Mouse (Mus musculus) intestine, embryonic 15.5 days (tissue): ENCODE measurements around the gene Gm49361. TPM values are rescaled to one million over a fixed set of nuclear protein-coding genes. Genes with fewer than 3 reads are reported as not detected.
A peak's percentile ranks its signal among the peaks of the same experiment; 100 is the strongest.
"Not testable (repeated sequence)": the region's sequence is repeated elsewhere in the genome, so short reads cannot be mapped to it uniquely, and the experiment has no call there.

Experiments used
- ATAC-seq: fragments of 200-750 bp; cut with Nextera tagmentation; 2 replicates; pipeline ENCODE4 v1.8.0; 2017; ENCODE audit warnings: moderate TSS enrichment, moderate library complexity
- H3K27ac ChIP-seq: fragments of 300-500 bp; sonication (generic); 2 replicates; pipeline ENCODE4 v1.5.1; 2015; ENCODE audit warnings: mild to moderate bottlenecking, inconsistent platforms
- H3K27me3 ChIP-seq: fragments of 300-500 bp; sonication (generic); replicated peaks from 2 replicates; pipeline ENCODE4 v1.6.1; 2015; ENCODE audit warnings: inconsistent platforms
- H3K36me3 ChIP-seq: fragments of 300-500 bp; sonication (generic); 2 replicates; pipeline ENCODE4 v1.6.1; 2015; ENCODE audit warnings: inconsistent platforms
- H3K4me1 ChIP-seq: fragments of 300-500 bp; sonication (generic); replicated peaks from 2 replicates; pipeline ENCODE4 v1.6.1; 2015; ENCODE audit warnings: inconsistent platforms
- H3K4me2 ChIP-seq: fragments of 300-500 bp; sonication (generic); replicated peaks from 2 replicates; pipeline ENCODE4 v1.6.1; 2015; ENCODE audit warnings: mild to moderate bottlenecking, inconsistent platforms
- H3K4me3 ChIP-seq: fragments of 300-500 bp; sonication (generic); replicated peaks from 2 replicates; pipeline ENCODE4 v1.5.1; 2015; ENCODE audit warnings: inconsistent platforms
- H3K9ac ChIP-seq: fragments of 300-500 bp; sonication (generic); 2 replicates; pipeline ENCODE4 v1.6.1; 2015; ENCODE audit warnings: inconsistent platforms
- H3K9me3 ChIP-seq: fragments of 300-500 bp; sonication (generic); 2 replicates; pipeline ENCODE4 v1.6.1; 2016; ENCODE audit warnings: inconsistent platforms
- WGBS: fragments of 180-500 bp; shearing (Covaris S2); methylation state at CpG from one replicate; pipeline ENCODE4 v1.1.7; 2015; 5-methylcytosine and 5-hydroxymethylcytosine counted together
- polyA plus RNA-seq: library from polyadenylated mRNA; unstranded; fragments of >200 nt; fragmentation: Nextera tagmentation; extraction: Ambion mirVana; gene quantifications from 2 replicates; pipeline ENCODE4 v1.2.1, GENCODE M21; 2015

The Gm49361 gene
- polyA plus RNA-seq, 1 experiment from 2014 or later, result 0.05 TPM

- WGBS, result 63% methylated on average over 12 of the region's 12 CpGs
- Histone ChIP-seq H3K4me1 (peaks cover 3% of the 10 kb centered on the region), H3K36me3 (peaks cover 17% of the 10 kb centered on the region), H3K27me3 (no peaks in the 10 kb centered on the region), H3K4me3 (no peak overlapping the region), H3K9ac (no peak overlapping the region), H3K27ac (0 out of 2 replicates have a peak overlapping the region, but pooled peaks have one; percentile 54), H3K9me3 (no peaks in the 10 kb centered on the region), H3K4me2 (no peak overlapping the region)
- peak; percentile 91 for ATAC-seq
Measured at GRCm38 (mm10) chr14:57701915-57702477, 43.9 kb downstream of the Gm49361 start.

- H3K36me3 ChIP-seq, result peaks cover 28% of the 10 kb centered on the region
Measured at GRCm38 (mm10) chr14:57699461-57699970, 46.4 kb downstream of the Gm49361 start.

GRCm38 (mm10) chr14:57699016-57699415 lies 46.9 kb downstream of the Gm49361 start:
- Histone ChIP-seq H3K9me3 (no peaks in the 10 kb centered on the region), H3K27ac (no peak overlapping the region), H3K4me2 (no peak overlapping the region), H3K4me3 (no peak overlapping the region), H3K9ac (no peak overlapping the region), H3K4me1 (no peaks in the 10 kb centered on the region), H3K36me3 (peaks cover 28% of the 10 kb centered on the region), H3K27me3 (no peaks in the 10 kb centered on the region)
- ATAC-seq, result no peak
- 85% methylated on average over 10 of the region's 10 CpGs for WGBS

More at GRCm38 (mm10) chr14:57699461-57699970, 46.4 kb downstream of the Gm49361 start:
- Histone ChIP-seq H3K4me2 (no peak overlapping the region), H3K27ac (no peak overlapping the region), H3K4me3 (no peak overlapping the region), H3K4me1 (no peaks in the 10 kb centered on the region), H3K27me3 (no peaks in the 10 kb centered on the region), H3K9ac (no peak overlapping the region), H3K9me3 (no peaks in the 10 kb centered on the region)
- ATAC-seq, result no peak
- WGBS, result 94% methylated on average over 33 of the region's 33 CpGs

GRCm38 (mm10) chr14:57696066-57696465 lies 49.8 kb downstream of the Gm49361 start:
- Histone ChIP-seq H3K4me1 (no peaks in the 10 kb centered on the region), H3K9ac (no peak overlapping the region), H3K27me3 (no peaks in the 10 kb centered on the region), H3K4me3 (no peak overlapping the region), H3K4me2 (no peak overlapping the region), H3K9me3 (no peaks in the 10 kb centered on the region), H3K36me3 (peaks cover 38% of the 10 kb centered on the region), H3K27ac (no peak overlapping the region)
- WGBS, result 95% methylated on average over 15 of the region's 15 CpGs
- no peak for ATAC-seq

GRCm38 (mm10) chr14:57695550-57695949 lies 50.4 kb downstream of the Gm49361 start:
- H3K27ac ChIP-seq, result no peak overlapping the region
- no peak overlapping the region for H3K9ac ChIP-seq
- 92% methylated on average over 8 of the region's 8 CpGs for WGBS
- H3K36me3 ChIP-seq, result peaks cover 40% of the 10 kb centered on the region
- H3K9me3 ChIP-seq, result no peaks in the 10 kb centered on the region
- no peak overlapping the region for H3K4me2 ChIP-seq
- H3K4me1 ChIP-seq, result no peaks in the 10 kb centered on the region
- H3K27me3 ChIP-seq, result no peaks in the 10 kb centered on the region
- ATAC-seq, result no peak
- H3K4me3 ChIP-seq, result no peak overlapping the region

- no peak overlapping the region for H3K27ac ChIP-seq
- no peaks in the 10 kb centered on the region for H3K27me3 ChIP-seq
- H3K9me3 ChIP-seq, result no peaks in the 10 kb centered on the region
- H3K4me3 ChIP-seq, result no peak overlapping the region
- WGBS, result 85% methylated on average over 16 of the region's 16 CpGs
- no peak overlapping the region for H3K4me2 ChIP-seq
- no peaks in the 10 kb centered on the region for H3K4me1 ChIP-seq
- no peak for ATAC-seq
- peaks cover 28% of the 10 kb centered on the region for H3K36me3 ChIP-seq
- no peak overlapping the region for H3K9ac ChIP-seq
Measured at GRCm38 (mm10) chr14:57694246-57694645, 51.7 kb downstream of the Gm49361 start.

GRCm38 (mm10) chr14:57692517-57693130 lies 53.3 kb downstream of the Gm49361 start:
- Histone ChIP-seq H3K9ac (no peak overlapping the region), H3K4me1 (no peaks in the 10 kb centered on the region), H3K4me2 (no peak overlapping the region), H3K27ac (no peak overlapping the region), H3K4me3 (no peak overlapping the region), H3K9me3 (no peaks in the 10 kb centered on the region), H3K36me3 (peaks cover 28% of the 10 kb centered on the region), H3K27me3 (no peaks in the 10 kb centered on the region)
- 90% methylated on average over 17 of the region's 17 CpGs for WGBS
- ATAC-seq, result peak; percentile 47; the same call in 1 of the 2 replicates

GRCm38 (mm10) chr14:57691316-57691715 lies 54.6 kb downstream of the Gm49361 start:
- ATAC-seq, result no peak
- no peak overlapping the region for H3K27ac ChIP-seq
- H3K9me3 ChIP-seq, result no peaks in the 10 kb centered on the region
- no peak overlapping the region for H3K9ac ChIP-seq
- peaks cover 20% of the 10 kb centered on the region for H3K36me3 ChIP-seq
- 95% methylated on average over 24 of the region's 24 CpGs for WGBS
- H3K4me2 ChIP-seq, result no peak overlapping the region
- H3K4me3 ChIP-seq, result no peak overlapping the region
- H3K4me1 ChIP-seq, result no peaks in the 10 kb centered on the region
- H3K27me3 ChIP-seq, result no peaks in the 10 kb centered on the region

- no peak for ATAC-seq
- Histone ChIP-seq H3K4me3 (no peak overlapping the region), H3K9me3 (no peaks in the 10 kb centered on the region), H3K4me1 (no peaks in the 10 kb centered on the region), H3K36me3 (peaks cover 14% of the 10 kb centered on the region), H3K27me3 (no peaks in the 10 kb centered on the region), H3K4me2 (no peak overlapping the region), H3K27ac (no peak overlapping the region), H3K9ac (no peak overlapping the region)
- 93% methylated on average over 8 of the region's 8 CpGs for WGBS
Measured at GRCm38 (mm10) chr14:57690681-57691080, 55.2 kb downstream of the Gm49361 start.

GRCm38 (mm10) chr14:57688066-57688465 lies 57.8 kb downstream of the Gm49361 start:
- H3K27me3 ChIP-seq, H3K4me2 ChIP-seq, ATAC-seq, H3K9ac ChIP-seq, H3K4me3 ChIP-seq, H3K27ac ChIP-seq, H3K4me1 ChIP-seq, H3K9me3 ChIP-seq: not testable (repeated sequence)
- peaks cover 13% of the 10 kb centered on the region; the same call in 1 of the 2 replicates for H3K36me3 ChIP-seq
- 93% methylated on average over 7 of the region's 7 CpGs for WGBS

- no peaks in the 10 kb centered on the region for H3K9me3 ChIP-seq
- H3K4me2 ChIP-seq, result no peak overlapping the region
- ATAC-seq, result no peak
- H3K4me1 ChIP-seq, result no peaks in the 10 kb centered on the region
- no peak overlapping the region for H3K9ac ChIP-seq
- no peak overlapping the region for H3K4me3 ChIP-seq
- no peaks in the 10 kb centered on the region for H3K27me3 ChIP-seq
- H3K27ac ChIP-seq, result no peak overlapping the region
- peaks cover 13% of the 10 kb centered on the region; the same call in 1 of the 2 replicates for H3K36me3 ChIP-seq
- 82% methylated on average over 5 of the region's 5 CpGs for WGBS
Measured at GRCm38 (mm10) chr14:57687441-57687840, 58.5 kb downstream of the Gm49361 start.

GRCm38 (mm10) chr14:57686647-57687046 lies 59.3 kb downstream of the Gm49361 start:
- H3K9me3 ChIP-seq, result no peaks in the 10 kb centered on the region
- H3K4me2 ChIP-seq, result no peak overlapping the region
- 64% methylated on average over 6 of the region's 6 CpGs for WGBS
- ATAC-seq, result no peak
- no peak overlapping the region for H3K9ac ChIP-seq
- H3K36me3 ChIP-seq, result peaks cover 9% of the 10 kb centered on the region; the same call in 1 of the 2 replicates
- H3K4me1 ChIP-seq, result no peaks in the 10 kb centered on the region
- no peak overlapping the region for H3K4me3 ChIP-seq
- H3K27me3 ChIP-seq, result no peaks in the 10 kb centered on the region
- no peak overlapping the region for H3K27ac ChIP-seq

- Histone ChIP-seq H3K9me3 (no peaks in the 10 kb centered on the region), H3K27ac (no peak overlapping the region), H3K36me3 (no peaks in the 10 kb centered on the region), H3K4me1 (no peaks in the 10 kb centered on the region), H3K4me2 (no peak overlapping the region), H3K4me3 (no peak overlapping the region), H3K9ac (no peak overlapping the region), H3K27me3 (no peaks in the 10 kb centered on the region)
- no peak for ATAC-seq
- 2% methylated on average over 1 of the region's 1 CpGs for WGBS
Measured at GRCm38 (mm10) chr14:57684579-57684978, 61.3 kb downstream of the Gm49361 start.
